Mouse (Mus musculus): ENCODE data around the gene Ica1. TPM values are rescaled to one million over a fixed set of nuclear protein-coding genes. Genes with fewer than 3 reads are reported as not detected.

Ica1 gene
- 6.4 and 7.0 TPM in 2 replicates for polyA plus RNA-seq (2012; rRNA removed)

- DNase-seq (ENCODE audit: low read depth): no peak
These were observed at the start of gene Ica1 for GRCm38 (mm10) chr6:8778296-8778649. TSS of gene Ica1 (minus strand) at chr6:8778488.

GRCm38 (mm10) chr6:8819866-8820265 lies 41.6 kb upstream of the Ica1 start:
- DNase-seq (ENCODE audit: low read depth): no peak

GRCm38 (mm10) chr6:8814332-8815002 lies 36.2 kb upstream of the Ica1 start:
- no peak for DNase-seq (ENCODE audit: low read depth)

- DNase-seq (ENCODE audit: low read depth): no peak
These were observed 24.4 kb upstream of the Ica1 start for GRCm38 (mm10) chr6:8802561-8803150.

- no peak for DNase-seq (ENCODE audit: low read depth)
These were observed 14.1 kb upstream of the Ica1 start for GRCm38 (mm10) chr6:8792385-8792784.

- DNase-seq (ENCODE audit: low read depth): no peak
These were observed 13.5 kb upstream of the Ica1 start for GRCm38 (mm10) chr6:8791781-8792180.

GRCm38 (mm10) chr6:8780618-8781017 lies 2.3 kb upstream of the Ica1 start:
- DNase-seq (ENCODE audit: low read depth): no peak

- DNase-seq (ENCODE audit: low read depth): peak; percentile 13
These were observed 635 bp downstream of the Ica1 start for GRCm38 (mm10) chr6:8777411-8778295.

- no peak for DNase-seq (ENCODE audit: low read depth)
These were observed 6.7 kb downstream of the Ica1 start for GRCm38 (mm10) chr6:8771539-8771938.

- DNase-seq (ENCODE audit: low read depth): no peak
These were observed 7.9 kb downstream of the Ica1 start for GRCm38 (mm10) chr6:8770341-8770740.

GRCm38 (mm10) chr6:8769803-8770202 lies 8.5 kb downstream of the Ica1 start:
- no peak for DNase-seq (ENCODE audit: low read depth)

- DNase-seq (ENCODE audit: low read depth): no peak
These were observed 11.6 kb downstream of the Ica1 start for GRCm38 (mm10) chr6:8766652-8767051.

GRCm38 (mm10) chr6:8765801-8766200 lies 12.5 kb downstream of the Ica1 start:
- no peak for DNase-seq (ENCODE audit: low read depth)

GRCm38 (mm10) chr6:8765064-8765463 lies 13.2 kb downstream of the Ica1 start:
- DNase-seq (ENCODE audit: low read depth): no peak

- no peak for DNase-seq (ENCODE audit: low read depth)
These were observed 17.5 kb downstream of the Ica1 start for GRCm38 (mm10) chr6:8760708-8761294.

- no peak for DNase-seq (ENCODE audit: low read depth)
These were observed 18.4 kb downstream of the Ica1 start for GRCm38 (mm10) chr6:8759901-8760300.

GRCm38 (mm10) chr6:8755760-8756276 lies 22.5 kb downstream of the Ica1 start:
- DNase-seq (ENCODE audit: low read depth): no peak

- DNase-seq (ENCODE audit: low read depth): no peak
These were observed 23.8 kb downstream of the Ica1 start for GRCm38 (mm10) chr6:8754486-8754885.

- no peak for DNase-seq (ENCODE audit: low read depth)
These were observed 24.6 kb downstream of the Ica1 start for GRCm38 (mm10) chr6:8753723-8754036.

- no peak for DNase-seq (ENCODE audit: low read depth)
These were observed 25.1 kb downstream of the Ica1 start for GRCm38 (mm10) chr6:8752984-8753722.

GRCm38 (mm10) chr6:8744886-8745285 lies 33.4 kb downstream of the Ica1 start:
- DNase-seq (ENCODE audit: low read depth): no peak

Measured in gonadal fat pad, adult 2 months (tissue).